Mouse (Mus musculus) ovary, adult 10 weeks (tissue): ENCODE measurements around the gene Npw. TPM values are rescaled to one million over a fixed set of nuclear protein-coding genes. Genes with fewer than 3 reads are reported as not detected.

Experiments
- polyA plus RNA-seq: library from polyadenylated mRNA; stranded (reverse); fragments of 350-450 nt; fragmentation: Illumina TruSeq; extraction: RNeasy Lipid Tissue Mini Kit (QIAGEN cat#74804); gene quantifications from one replicate; pipeline ENCODE4 v1.2.3, GENCODE M21; 2014

The Npw gene
- not detected for polyA plus RNA-seq

GRCm38 (mm10) chr17:24658017-24658758 lies at the start of gene Npw:
Npw (minus strand) TSS chr17:24658457.

GRCm38 (mm10) chr17:24706982-24707800 lies 48.9 kb upstream of the Npw start, which contains the start of gene Tbl3:
Tbl3 (minus strand) TSS chr17:24707660.

GRCm38 (mm10) chr17:24696011-24696697 lies 37.9 kb upstream of the Npw start, which contains the start of the genes Gfer and Noxo1:
Gfer (minus strand) TSS chr17:24696156.
Noxo1 (plus strand) TSS chr17:24696234.

GRCm38 (mm10) chr17:24689251-24690081 lies 31.2 kb upstream of the Npw start, which contains the start of gene Syngr3:
Syngr3 (minus strand) TSS chr17:24689955.

GRCm38 (mm10) chr17:24669545-24670245 lies 11.4 kb upstream of the Npw start, which contains the start of gene Zfp598:
Zfp598 (plus strand) TSS chr17:24669687.

GRCm38 (mm10) chr17:24650070-24650616 lies 8.1 kb downstream of the Npw start, which contains the start of gene Slc9a3r2:
Slc9a3r2 (minus strand) TSS chr17:24650327.

GRCm38 (mm10) chr17:24632167-24632812 lies 26.0 kb downstream of the Npw start, which contains the start of the genes Tsc2 and Nthl1:
Tsc2 (minus strand) TSS chr17:24632630.
Nthl1 (plus strand) TSS chr17:24632680.

Other genes starting within 250 kb of the Npw start
- 81.8 TPM for gene Rnps1, start 243.9 kb downstream of the Npw start, polyA plus RNA-seq
- 15.1 TPM for gene Eci1, start 231.8 kb downstream of the Npw start, polyA plus RNA-seq
- not detected for gene Dnase1l2, start 215.4 kb downstream of the Npw start, polyA plus RNA-seq
- 0.46 TPM for gene E4f1, start 188.1 kb downstream of the Npw start, polyA plus RNA-seq
- gene Pgp, start 188.1 kb downstream of the Npw start, polyA plus RNA-seq: 29.5 TPM
- gene Bricd5, start 184.6 kb downstream of the Npw start, polyA plus RNA-seq: not detected
- 5.6 TPM for gene Mlst8, start 179.4 kb downstream of the Npw start, polyA plus RNA-seq
- gene Caskin1, start 169.9 kb downstream of the Npw start, polyA plus RNA-seq: 0.80 TPM
- gene Traf7, start 130.5 kb downstream of the Npw start, polyA plus RNA-seq: 5.3 TPM
- not detected for gene Rab26, start 124.2 kb downstream of the Npw start, polyA plus RNA-seq
- 6.3 TPM for gene Pkd1, start 108.6 kb downstream of the Npw start, polyA plus RNA-seq
- 15.9 TPM for gene Tsc2, start 25.8 kb downstream of the Npw start, polyA plus RNA-seq
- 0.34 TPM for gene Nthl1, start 25.8 kb downstream of the Npw start, polyA plus RNA-seq
- gene Slc9a3r2, start 8.1 kb downstream of the Npw start, polyA plus RNA-seq: 11.8 TPM
- gene Zfp598, start 11.2 kb upstream of the Npw start, polyA plus RNA-seq: 0.68 TPM
- 0.83 TPM for gene Syngr3, start 31.5 kb upstream of the Npw start, polyA plus RNA-seq
- 10.4 TPM for gene Gfer, start 37.7 kb upstream of the Npw start, polyA plus RNA-seq
- 1.1 TPM for gene Noxo1, start 37.8 kb upstream of the Npw start, polyA plus RNA-seq
- gene Tbl3, start 49.2 kb upstream of the Npw start, polyA plus RNA-seq: 0.31 TPM
- gene Rnf151, start 59.6 kb upstream of the Npw start, polyA plus RNA-seq: not detected
- 771 TPM for gene Rps2, start 59.7 kb upstream of the Npw start, polyA plus RNA-seq
- 52.5 TPM for gene Ndufb10, start 66.0 kb upstream of the Npw start, polyA plus RNA-seq
- gene Rpl3l, start 69.4 kb upstream of the Npw start, polyA plus RNA-seq: not detected
- gene Msrb1, start 78.2 kb upstream of the Npw start, polyA plus RNA-seq: 1.2 TPM
- not detected for gene Hs3st6, start 94.5 kb upstream of the Npw start, polyA plus RNA-seq
- gene Meiob, start 145.8 kb upstream of the Npw start, polyA plus RNA-seq: 0.74 TPM
- gene Hagh, start 181.7 kb upstream of the Npw start, polyA plus RNA-seq: 2.5 TPM
- 54.8 TPM for gene Fahd1, start 191.9 kb upstream of the Npw start, polyA plus RNA-seq
- gene Igfals, start 207.5 kb upstream of the Npw start, polyA plus RNA-seq: not detected
- gene Nubp2, start 227.9 kb upstream of the Npw start, polyA plus RNA-seq: 2.1 TPM
- gene Spsb3, start 228.2 kb upstream of the Npw start, polyA plus RNA-seq: not detected
- 1.4 TPM for gene Eme2, start 236.6 kb upstream of the Npw start, polyA plus RNA-seq
- gene Mrps34, start 236.7 kb upstream of the Npw start, polyA plus RNA-seq: 0.94 TPM
- 1.0 TPM for gene Nme3, start 238.0 kb upstream of the Npw start, polyA plus RNA-seq